Mouse (Mus musculus): ENCODE measurements around the gene Gm21992.

Gm21992 gene

DNA sequence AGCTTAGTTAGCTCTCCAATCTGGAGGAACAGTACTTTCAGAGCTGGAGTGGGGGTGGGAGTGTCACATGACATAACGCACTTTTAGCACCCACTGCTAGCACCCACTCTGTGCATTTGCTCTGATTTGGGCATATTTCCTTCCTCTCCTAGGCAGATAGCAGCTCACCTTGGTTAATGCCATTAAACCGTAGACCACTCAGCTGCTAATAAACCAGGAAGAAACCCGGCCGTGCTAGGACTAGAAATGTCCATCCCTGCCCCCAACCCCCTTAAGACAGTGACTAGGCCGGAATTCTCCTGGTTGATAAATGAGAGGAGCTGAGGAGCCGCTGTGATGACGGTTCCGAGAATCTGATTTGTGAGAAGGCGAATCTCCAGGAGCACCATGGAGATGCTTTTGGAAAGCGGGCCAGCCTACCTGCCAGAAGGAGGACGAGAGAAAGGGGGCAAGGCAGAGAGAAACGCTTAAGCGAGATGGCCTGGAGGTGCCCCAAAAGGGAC, 100.3 kb downstream of the Gm21992 start, which contains the start of gene Sptbn2:
Gene Sptbn2 (plus strand): TSS at position 70 of the 503 bp plus-strand sequence.
- DNase-seq = peak; percentile 70 to 82

DNA sequence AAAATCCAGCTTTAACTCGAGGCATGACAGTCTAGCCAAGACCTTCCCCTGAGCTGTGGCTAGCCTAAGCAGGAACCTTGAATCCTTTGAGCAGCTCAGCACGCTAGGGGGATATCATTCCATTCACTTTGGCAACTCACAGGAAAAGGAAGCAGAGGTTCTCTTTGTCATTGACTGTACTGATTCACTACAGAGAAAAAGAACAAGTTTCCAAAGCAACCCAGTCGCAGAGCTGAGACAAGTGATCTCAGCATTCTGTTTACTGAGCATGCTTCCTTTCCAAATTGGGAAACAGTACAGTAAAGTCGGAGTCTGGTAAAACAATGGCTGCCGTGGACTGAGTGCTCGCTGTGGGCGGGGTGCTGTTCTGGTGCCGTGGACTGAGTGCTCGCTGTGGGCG, 102.6 kb downstream of the Gm21992 start:
- DNase-seq = no peak

DNA sequence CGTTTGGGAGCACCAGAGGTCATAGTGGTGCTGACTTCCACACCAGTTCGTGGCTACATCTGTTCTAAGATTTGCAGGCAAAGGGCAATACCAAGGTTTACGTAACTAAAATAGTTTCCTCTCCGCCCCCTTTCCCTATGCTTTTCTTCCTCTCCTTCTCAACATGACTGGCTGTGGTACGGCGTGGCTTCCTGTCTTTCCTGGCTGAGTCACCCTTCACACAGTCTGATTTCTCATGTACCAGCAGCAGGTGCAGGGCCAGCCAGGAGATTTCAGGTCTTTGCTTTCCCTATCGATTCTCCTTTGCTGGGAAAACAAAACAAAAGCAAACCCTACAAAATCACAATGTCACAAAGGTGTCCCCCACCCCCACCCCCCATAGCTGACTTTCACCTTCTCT, 110.2 kb downstream of the Gm21992 start:
- peak in 1 of 2 experiments; percentile 38 for DNase-seq

DNA sequence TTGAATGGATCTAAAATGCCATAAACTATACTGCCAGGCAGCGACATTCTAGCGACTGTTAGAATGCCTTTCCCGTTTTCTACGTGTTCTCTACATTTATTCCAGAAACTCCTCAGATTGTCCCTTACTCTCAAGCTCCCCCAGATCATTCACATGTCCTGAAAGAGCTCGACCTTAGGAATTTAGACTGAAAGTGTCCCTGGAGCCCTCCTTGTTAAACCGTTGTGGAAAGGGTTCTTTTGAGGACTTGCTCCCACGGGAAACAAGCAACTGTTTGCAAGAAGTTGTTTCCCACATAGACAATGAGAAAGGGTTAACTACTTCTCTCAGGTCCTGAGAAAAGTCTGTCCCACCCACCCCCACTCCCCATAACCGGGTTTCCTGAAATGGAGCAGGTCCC, 110.8 kb downstream of the Gm21992 start:
- DNase-seq = no peak

DNA sequence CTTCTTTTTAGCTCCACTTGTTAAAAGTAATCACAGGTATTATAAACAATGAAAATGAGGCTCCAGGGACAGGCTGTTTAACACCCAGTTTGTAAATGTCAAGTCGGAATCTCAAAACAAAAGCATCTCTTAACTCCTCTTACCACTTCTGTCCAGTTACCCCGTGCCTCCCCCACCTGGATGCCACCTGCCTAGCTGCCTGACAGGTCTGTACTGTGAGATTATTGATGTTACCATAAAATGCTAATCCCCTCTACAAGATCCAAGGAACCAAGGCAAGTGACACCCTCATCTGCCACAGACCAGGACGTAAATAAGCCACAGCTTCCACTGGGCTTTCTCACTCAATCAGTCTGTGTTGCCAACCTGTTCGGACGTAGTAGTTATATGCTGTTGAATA, 111.6 kb downstream of the Gm21992 start:
- peak in 1 of 2 experiments; percentile 6 for DNase-seq

DNA sequence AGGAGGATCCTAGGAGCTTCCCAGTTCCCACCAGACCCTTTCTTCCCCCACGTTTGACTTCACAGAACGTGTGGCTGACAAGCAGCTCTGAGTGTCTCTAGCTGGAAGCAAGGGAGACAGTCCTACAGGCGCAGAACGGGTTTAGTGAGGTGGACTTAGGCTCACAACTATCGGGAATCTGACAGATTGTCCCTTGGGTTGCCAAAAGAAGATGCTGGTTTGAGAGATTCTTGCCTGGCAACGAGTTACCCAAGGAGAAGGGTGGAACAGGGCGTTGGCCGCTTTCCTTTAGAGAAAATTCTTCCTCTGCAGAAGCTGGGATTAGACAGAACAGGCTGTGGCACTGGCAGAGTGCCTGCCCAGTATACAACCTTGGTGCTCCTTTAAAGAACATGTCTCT, 112.6 kb downstream of the Gm21992 start:
- DNase-seq = peak; percentile 71

DNA sequence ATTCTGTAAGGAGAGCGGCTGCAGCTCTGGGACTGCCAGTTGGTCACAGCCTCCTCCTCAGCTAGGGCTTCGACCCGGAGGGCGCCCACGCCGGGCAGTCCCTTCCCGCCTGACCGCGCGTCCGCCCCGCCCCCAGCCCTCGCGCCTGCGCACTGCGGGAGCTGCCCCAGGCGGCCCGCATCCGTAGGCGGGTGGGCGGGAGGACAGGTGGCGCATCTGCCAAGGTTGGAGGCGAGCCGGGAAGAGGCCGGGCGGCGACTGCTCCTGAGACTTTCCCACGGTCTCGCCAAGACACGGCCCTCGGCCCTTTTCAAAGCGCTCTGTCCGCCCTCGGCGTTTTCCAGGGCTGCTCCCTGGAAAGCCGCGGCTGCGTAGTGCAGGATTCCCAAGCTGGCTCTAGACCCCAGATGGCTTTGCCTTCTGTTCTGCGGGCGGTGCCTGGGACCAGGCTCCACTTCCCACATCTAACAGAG, 113.2 kb downstream of the Gm21992 start, which contains the start of gene Gm960:
Gene Gm960 (minus strand): TSS at position 464 of the 473 bp plus-strand sequence.
- DNase-seq = peak; percentile 97 to 98

DNA sequence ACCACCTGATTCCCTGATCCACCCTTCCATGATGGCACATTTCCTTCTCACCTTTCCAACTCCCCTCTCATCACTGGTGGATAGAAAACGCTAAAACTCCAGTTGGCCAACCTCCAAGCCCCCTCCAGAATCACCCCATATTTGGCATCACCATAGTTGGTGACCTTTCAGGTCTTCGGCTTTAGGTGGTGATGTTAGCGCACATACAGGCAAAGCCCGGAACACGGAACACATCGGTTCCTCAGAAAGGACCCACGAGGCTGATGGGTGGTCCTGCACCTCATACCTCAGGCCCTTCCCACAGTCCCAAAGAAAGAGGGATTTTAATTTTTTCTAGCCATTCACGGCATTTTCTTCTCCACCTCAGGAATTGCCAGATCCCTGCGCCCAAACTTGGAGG, 113.7 kb downstream of the Gm21992 start:
- DNase-seq = no peak

DNA sequence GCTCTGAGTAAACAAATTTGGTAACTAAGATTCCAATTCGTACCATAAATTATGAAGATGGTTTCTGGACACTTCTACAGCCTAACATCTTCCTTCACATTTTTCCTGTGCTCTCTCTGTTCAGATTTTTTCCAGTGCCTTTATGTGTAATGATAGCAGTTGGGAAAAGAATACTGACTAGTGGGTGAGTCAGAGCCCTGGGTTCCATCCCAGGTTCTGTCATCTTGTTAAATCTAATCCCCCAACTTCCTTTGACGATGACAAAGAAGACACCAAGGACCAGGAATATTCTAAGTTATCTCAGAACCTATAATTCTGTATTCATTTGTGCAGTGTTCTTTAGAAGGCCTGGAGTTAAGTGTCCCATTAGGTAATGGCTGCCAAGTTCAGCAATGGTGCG, 114.3 kb downstream of the Gm21992 start:
- DNase-seq = no peak

DNA sequence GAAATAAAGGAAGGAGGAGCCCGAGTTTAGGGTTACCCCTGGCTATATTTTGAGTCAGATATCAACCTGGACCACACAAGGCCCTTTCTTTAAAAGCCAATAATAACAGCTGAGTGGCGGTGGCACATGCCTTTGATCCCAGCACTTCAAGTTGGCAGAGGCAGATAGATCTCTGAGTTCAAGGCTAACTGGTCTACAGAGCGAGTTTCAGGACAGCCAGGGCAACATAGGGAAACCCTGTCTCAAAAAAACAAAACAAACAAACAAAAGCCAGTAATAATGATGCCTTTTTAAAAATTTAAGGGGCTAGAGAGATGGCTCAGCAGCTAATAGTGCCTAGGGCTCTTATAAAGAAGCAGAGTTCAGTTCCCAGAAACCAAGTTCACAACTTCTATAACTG, 117.1 kb downstream of the Gm21992 start:
- DNase-seq = no peak

All from cerebellum, postnatal 25 days (tissue).